Mouse (Mus musculus): Measurements from ENCODE around the gene Cyb561a3. TPM values are rescaled to one million over a fixed set of nuclear protein-coding genes. Genes with fewer than 3 reads are reported as not detected.

The Cyb561a3 gene
- polyA plus RNA-seq, 1 experiment = 7.4 TPM

GRCm38 (mm10) chr19:10583550-10584146, 6.7 kb downstream of the Cyb561a3 start:
- TF ChIP-seq GATA1 (IDR thresholded peaks at IDR 0.05; ENCODE audit: low read length) = no peak

GRCm38 (mm10) chr19:10585112-10585511, 8.1 kb downstream of the Cyb561a3 start:
- TF ChIP-seq GATA1 (IDR thresholded peaks at IDR 0.05; ENCODE audit: low read length) = no peak

- TF ChIP-seq GATA1 (IDR thresholded peaks at IDR 0.05; ENCODE audit: low read length) = no peak
Measured at GRCm38 (mm10) chr19:10587231-10587630, 10.3 kb downstream of the Cyb561a3 start.

- TF ChIP-seq GATA1 (IDR thresholded peaks at IDR 0.05; ENCODE audit: low read length) = no peak
Measured at GRCm38 (mm10) chr19:10589127-10589857, 12.3 kb downstream of the Cyb561a3 start.

GRCm38 (mm10) chr19:10590301-10590700, 13.3 kb downstream of the Cyb561a3 start:
- TF ChIP-seq GATA1 (IDR thresholded peaks at IDR 0.05; ENCODE audit: low read length) = no peak

GRCm38 (mm10) chr19:10591659-10592377, 14.8 kb downstream of the Cyb561a3 start:
- no peak for TF ChIP-seq GATA1 (IDR thresholded peaks at IDR 0.05; ENCODE audit: low read length)

GRCm38 (mm10) chr19:10598188-10598587, 21.2 kb downstream of the Cyb561a3 start:
- TF ChIP-seq GATA1 (IDR thresholded peaks at IDR 0.05; ENCODE audit: low read length) = no peak

- TF ChIP-seq GATA1 (IDR thresholded peaks at IDR 0.05; ENCODE audit: low read length) = no peak
Measured at GRCm38 (mm10) chr19:10599648-10600047, 22.7 kb downstream of the Cyb561a3 start.

- no peak for TF ChIP-seq GATA1 (IDR thresholded peaks at IDR 0.05; ENCODE audit: low read length)
Measured at GRCm38 (mm10) chr19:10602247-10602769, 25.3 kb downstream of the Cyb561a3 start.

GRCm38 (mm10) chr19:10602787-10603186, 25.8 kb downstream of the Cyb561a3 start:
- TF ChIP-seq GATA1 (IDR thresholded peaks at IDR 0.05; ENCODE audit: low read length) = no peak

GRCm38 (mm10) chr19:10603660-10604523, 26.9 kb downstream of the Cyb561a3 start:
- no peak for TF ChIP-seq GATA1 (IDR thresholded peaks at IDR 0.05; ENCODE audit: low read length)

- no peak for TF ChIP-seq GATA1 (IDR thresholded peaks at IDR 0.05; ENCODE audit: low read length)
Measured at GRCm38 (mm10) chr19:10604534-10604933, 27.6 kb downstream of the Cyb561a3 start.

- TF ChIP-seq GATA1 (IDR thresholded peaks at IDR 0.05; ENCODE audit: low read length) = no peak
Measured at GRCm38 (mm10) chr19:10605293-10605900, 28.4 kb downstream of the Cyb561a3 start, which contains the start of the genes Ddb1 and Tkfc. Gene Ddb1 (plus strand): TSS chr19:10605327. Gene Tkfc (minus strand): TSS chr19:10605654.

GRCm38 (mm10) chr19:10605901-10606622, 29.1 kb downstream of the Cyb561a3 start:
- peak; percentile 35 for TF ChIP-seq GATA1 (IDR thresholded peaks at IDR 0.05; ENCODE audit: low read length)
